Mouse (Mus musculus) myocyte (in vitro differentiated cells): ENCODE results near the gene 1700001C19Rik. TPM values are rescaled to one million over a fixed set of nuclear protein-coding genes. Genes with fewer than 3 reads are reported as not detected.

ENCODE experiments used
- H3K27me3 ChIP-seq: one replicate; pipeline ENCODE4 v1.6.1; 2011; ENCODE audit not compliant: control insufficient read depth, insufficient read depth, insufficient read length
- H3K36me3 ChIP-seq: one replicate; pipeline ENCODE4 v1.6.1; 2011; ENCODE audit not compliant: control insufficient read depth, insufficient read depth
- H3K4me2 ChIP-seq: one replicate; pipeline ENCODE4 v1.6.1; 2011; ENCODE audit warnings: low read depth, control low read depth
- H3K4me3 ChIP-seq: one replicate; pipeline ENCODE4 v1.5.1; 2011; ENCODE audit warnings: mild to moderate bottlenecking, control low read depth, moderate library complexity
- H3K79me2 ChIP-seq: one replicate; pipeline ENCODE4 v1.6.1; 2011; ENCODE audit not compliant: control insufficient read depth, insufficient read depth
- H3ac ChIP-seq: one replicate; pipeline ENCODE4 v1.6.1; 2011; ENCODE audit not compliant: control insufficient read depth, insufficient read length
- CEBPB ChIP-seq: IDR thresholded peaks from 2 replicates; pipeline ENCODE4 v1.6.1; 2011; ENCODE audit warnings: mild to moderate bottlenecking, moderate library complexity; ENCODE audit not compliant: poor library complexity, insufficient read depth, severe bottlenecking
- E2F4 ChIP-seq: IDR thresholded peaks from one replicate; pipeline ENCODE4 v1.6.1; 2011; ENCODE audit warnings: mild to moderate bottlenecking, control low read depth, moderate library complexity; ENCODE audit not compliant: insufficient read depth
- MAX ChIP-seq: IDR thresholded peaks from one replicate; pipeline ENCODE4 v1.6.1; 2011; ENCODE audit warnings: low read depth, mild to moderate bottlenecking, control low read depth
- MYOD1 ChIP-seq, 3 experiments: IDR thresholded peaks; one replicate each; pipeline ENCODE4 v1.6.1; 2011; ENCODE audit warnings: control low read depth in 2 of 3, low read depth in 2 of 3, mild to moderate bottlenecking in 2 of 3, moderate library complexity in 1 of 3; ENCODE audit not compliant: insufficient read length in 2 of 3, control insufficient read depth in 1 of 3
- MYOG ChIP-seq, 3 experiments: IDR thresholded peaks; one replicate each; pipeline ENCODE4 v1.6.1; 2011; ENCODE audit warnings: control low read depth in 2 of 3, low read depth in 2 of 3, mild to moderate bottlenecking in 2 of 3; ENCODE audit not compliant: insufficient read length in 2 of 3, control insufficient read depth in 1 of 3, insufficient read depth in 1 of 3
- POLR2A ChIP-seq: IDR thresholded peaks from one replicate; pipeline ENCODE4 v1.6.1; 2011; ENCODE audit warnings: low read depth, mild to moderate bottlenecking, control low read depth, moderate library complexity; ENCODE audit not compliant: insufficient read length
- POLR2AphosphoS2 ChIP-seq: IDR thresholded peaks from one replicate; pipeline ENCODE4 v1.6.1; 2011; ENCODE audit warnings: low read depth, control low read depth; ENCODE audit not compliant: insufficient read length
- REST ChIP-seq: IDR thresholded peaks from one replicate; pipeline ENCODE4 v1.6.1; 2011; ENCODE audit warnings: mild to moderate bottlenecking, control low read depth, moderate library complexity; ENCODE audit not compliant: insufficient read depth, insufficient read length
- SRF ChIP-seq: IDR thresholded peaks from one replicate; pipeline ENCODE4 v1.6.1; 2011; ENCODE audit warnings: low read depth; ENCODE audit not compliant: control insufficient read depth, insufficient read length
- TCF12 ChIP-seq: IDR thresholded peaks from one replicate; pipeline ENCODE4 v1.6.1; 2011; ENCODE audit warnings: mild to moderate bottlenecking, control low read depth; ENCODE audit not compliant: poor library complexity, insufficient read depth, severe bottlenecking
- TCF3 ChIP-seq: IDR thresholded peaks from one replicate; pipeline ENCODE4 v1.6.1; 2011; ENCODE audit warnings: low read depth, control low read depth; ENCODE audit not compliant: insufficient read length
- USF1 ChIP-seq: IDR thresholded peaks from one replicate; pipeline ENCODE4 v1.6.1; 2011; ENCODE audit warnings: low read depth, mild to moderate bottlenecking, control low read depth, moderate library complexity
- polyA plus RNA-seq: library from polyadenylated mRNA; unstranded; fragments of >200 nt; fragmentation: generic; extraction: Trizol; gene quantifications from one replicate; pipeline ENCODE4 v1.2.1, GENCODE M21; 2012; ENCODE audit warnings: missing spikeins

1700001C19Rik gene
- polyA plus RNA-seq, 1 experiment = not detected

GRCm38 (mm10) chr17:47462728-47463388 lies 25.7 kb upstream of the 1700001C19Rik start:
- no peak for TF ChIP-seq POLR2A
- no peak overlapping the region for H3ac ChIP-seq
- no peak overlapping the region for H3K4me2 ChIP-seq
- no peak overlapping the region for H3K4me3 ChIP-seq
- H3K36me3 ChIP-seq = no peaks in the 10 kb centered on the region
- H3K27me3 ChIP-seq = peaks cover 55% of the 10 kb centered on the region
- no peaks in the 10 kb centered on the region for H3K79me2 ChIP-seq

GRCm38 (mm10) chr17:47462209-47462608 lies 25.0 kb upstream of the 1700001C19Rik start:
- no peaks in the 10 kb centered on the region for H3K36me3 ChIP-seq
- no peak overlapping the region for H3ac ChIP-seq
- no peak overlapping the region for H3K4me3 ChIP-seq
- peaks cover 55% of the 10 kb centered on the region for H3K27me3 ChIP-seq
- no peak overlapping the region for H3K4me2 ChIP-seq
- no peaks in the 10 kb centered on the region for H3K79me2 ChIP-seq
- TF ChIP-seq POLR2A (no peak), USF1 (no peak), MYOD1 (IDR thresholded peaks at IDR 0.05; ENCODE audit: control insufficient read depth in 1 of 3, insufficient read length in 2 of 3, low read depth in 2 of 3) (peak in 1 of 3 experiments; percentile 86), E2F4 (no peak), TCF3 (peak; percentile 40), MYOG (IDR thresholded peaks at IDR 0.05; ENCODE audit: control insufficient read depth in 1 of 3, insufficient read depth in 1 of 3, insufficient read length in 2 of 3, low read depth in 2 of 3) (peak in 2 of 3 experiments; percentile 61 to 83), MAX (no peak), TCF12 (peak; percentile 52), POLR2AphosphoS2 (no peak), SRF (no peak), REST (no peak), CEBPB (no peak)

- no peak for TF ChIP-seq MYOD1 (IDR thresholded peaks at IDR 0.05; ENCODE audit: control insufficient read depth in 1 of 3, insufficient read length in 2 of 3, low read depth in 2 of 3)
- TF ChIP-seq POLR2AphosphoS2 = no peak
- no peak for TF ChIP-seq MAX
- TF ChIP-seq SRF = no peak
- no peak for TF ChIP-seq MYOG (IDR thresholded peaks at IDR 0.05; ENCODE audit: control insufficient read depth in 1 of 3, insufficient read depth in 1 of 3, insufficient read length in 2 of 3, low read depth in 2 of 3)
- no peak for TF ChIP-seq REST
- no peak for TF ChIP-seq CEBPB
- no peak for TF ChIP-seq POLR2A
- TF ChIP-seq TCF3 = no peak
- no peak for TF ChIP-seq TCF12
- TF ChIP-seq USF1 = no peak
- no peak for TF ChIP-seq E2F4
Observed at GRCm38 (mm10) chr17:47461688-47462087, 24.5 kb upstream of the 1700001C19Rik start.

GRCm38 (mm10) chr17:47459341-47459919 lies 22.3 kb upstream of the 1700001C19Rik start:
- Histone ChIP-seq H3ac (no peak overlapping the region), H3K4me3 (no peak overlapping the region), H3K27me3 (peaks cover 38% of the 10 kb centered on the region), H3K36me3 (no peaks in the 10 kb centered on the region), H3K79me2 (no peaks in the 10 kb centered on the region), H3K4me2 (no peak overlapping the region)
- TF ChIP-seq TCF12 = no peak
- no peak for TF ChIP-seq E2F4
- no peak for TF ChIP-seq POLR2A
- TF ChIP-seq MYOG (IDR thresholded peaks at IDR 0.05; ENCODE audit: control insufficient read depth in 1 of 3, insufficient read depth in 1 of 3, insufficient read length in 2 of 3, low read depth in 2 of 3) = no peak
- TF ChIP-seq USF1 = no peak
- no peak for TF ChIP-seq REST
- TF ChIP-seq SRF = no peak
- no peak for TF ChIP-seq MAX
- no peak for TF ChIP-seq TCF3
- no peak for TF ChIP-seq CEBPB
- TF ChIP-seq POLR2AphosphoS2 = no peak
- no peak for TF ChIP-seq MYOD1 (IDR thresholded peaks at IDR 0.05; ENCODE audit: control insufficient read depth in 1 of 3, insufficient read length in 2 of 3, low read depth in 2 of 3)

More at GRCm38 (mm10) chr17:47461688-47462087, 24.5 kb upstream of the 1700001C19Rik start:
- Histone ChIP-seq H3K36me3 (no peaks in the 10 kb centered on the region), H3K27me3 (peaks cover 55% of the 10 kb centered on the region), H3K4me3 (no peak overlapping the region), H3K4me2 (no peak overlapping the region), H3ac (no peak overlapping the region), H3K79me2 (no peaks in the 10 kb centered on the region)

GRCm38 (mm10) chr17:47458936-47459335 lies 21.8 kb upstream of the 1700001C19Rik start:
- Histone ChIP-seq H3K4me3 (no peak overlapping the region), H3K27me3 (peaks cover 33% of the 10 kb centered on the region), H3K4me2 (no peak overlapping the region), H3ac (no peak overlapping the region), H3K79me2 (no peaks in the 10 kb centered on the region), H3K36me3 (no peaks in the 10 kb centered on the region)
- no peak for TF ChIP-seq SRF
- TF ChIP-seq MYOG (IDR thresholded peaks at IDR 0.05; ENCODE audit: control insufficient read depth in 1 of 3, insufficient read depth in 1 of 3, insufficient read length in 2 of 3, low read depth in 2 of 3) = no peak
- no peak for TF ChIP-seq POLR2AphosphoS2
- TF ChIP-seq REST = no peak
- TF ChIP-seq USF1 = no peak
- TF ChIP-seq MYOD1 (IDR thresholded peaks at IDR 0.05; ENCODE audit: control insufficient read depth in 1 of 3, insufficient read length in 2 of 3, low read depth in 2 of 3) = no peak
- no peak for TF ChIP-seq TCF12
- no peak for TF ChIP-seq TCF3
- no peak for TF ChIP-seq POLR2A
- no peak for TF ChIP-seq MAX
- no peak for TF ChIP-seq E2F4
- TF ChIP-seq CEBPB = no peak
